Mouse (Mus musculus) intestine, embryonic 14.5 days (tissue): ENCODE data around the gene Olfr552. TPM values are rescaled to one million over a fixed set of nuclear protein-coding genes. Genes with fewer than 3 reads are reported as not detected.
"Not testable (repeated sequence)": the region's sequence is repeated elsewhere in the genome, so short reads cannot be mapped to it uniquely, and the experiment has no call there.

Source experiments
- ATAC-seq: fragments of 200-750 bp; cut with Nextera tagmentation; replicated peaks from 2 replicates; pipeline ENCODE4 v1.8.0; 2017; ENCODE audit warnings: low read depth, moderate number of reproducible peaks, moderate TSS enrichment, moderate library complexity; ENCODE audit not compliant: low FRiP score, low TSS enrichment
- DNase-seq: peaks from one replicate; pipeline ENCODE4 v3.0.0-alpha.2; 2018; ENCODE audit warnings: low spot score
- H3K27ac ChIP-seq: fragments of 300-500 bp; sonication (generic); 2 replicates; pipeline ENCODE4 v1.5.1; 2014; ENCODE audit warnings: low read depth, mild to moderate bottlenecking, control low read depth
- H3K27me3 ChIP-seq: fragments of 300-500 bp; sonication (generic); replicated peaks from 2 replicates; pipeline ENCODE4 v1.6.1; 2014; ENCODE audit warnings: low read length, control low read depth; ENCODE audit not compliant: control insufficient read depth, insufficient read depth
- H3K36me3 ChIP-seq: fragments of 300-500 bp; sonication (generic); 2 replicates; pipeline ENCODE4 v1.6.1; 2014; ENCODE audit warnings: low read length, control low read depth; ENCODE audit not compliant: control insufficient read depth, insufficient read depth
- H3K4me1 ChIP-seq: fragments of 300-500 bp; sonication (generic); replicated peaks from 2 replicates; pipeline ENCODE4 v1.6.1; 2014; ENCODE audit warnings: low read length, control low read depth, mixed read lengths; ENCODE audit not compliant: control insufficient read depth, insufficient read depth
- H3K4me2 ChIP-seq: fragments of 300-500 bp; sonication (generic); 2 replicates; pipeline ENCODE4 v1.6.1; 2014; ENCODE audit warnings: low read length
- H3K4me3 ChIP-seq: fragments of 300-500 bp; sonication (generic); 2 replicates; pipeline ENCODE4 v1.5.1; 2014; ENCODE audit warnings: low read depth, low read length, control low read depth, mixed read lengths
- H3K9ac ChIP-seq: fragments of 300-500 bp; sonication (generic); 2 replicates; pipeline ENCODE4 v1.6.1; 2014; ENCODE audit warnings: mild to moderate bottlenecking, low read length
- H3K9me3 ChIP-seq: fragments of 300-500 bp; sonication (generic); 2 replicates; pipeline ENCODE4 v1.6.1; 2016; ENCODE audit warnings: low read length, control low read depth; ENCODE audit not compliant: control insufficient read depth
- WGBS: fragments of 180-500 bp; shearing (Covaris S2); extraction: QIAGEN DNeasy Blood & Tissue Kit; methylation state at CpG from one replicate; pipeline ENCODE4 v1.1.7; 2014; 5-methylcytosine and 5-hydroxymethylcytosine counted together
- polyA plus RNA-seq: library from polyadenylated mRNA; unstranded; fragments of >200 nt; fragmentation: Nextera tagmentation; extraction: Ambion mirVana; gene quantifications from 2 replicates; pipeline ENCODE4 v1.2.1, GENCODE M21; 2014

The Olfr552 gene
- polyA plus RNA-seq, 1 experiment from 2014 or later: not detected

DNA sequence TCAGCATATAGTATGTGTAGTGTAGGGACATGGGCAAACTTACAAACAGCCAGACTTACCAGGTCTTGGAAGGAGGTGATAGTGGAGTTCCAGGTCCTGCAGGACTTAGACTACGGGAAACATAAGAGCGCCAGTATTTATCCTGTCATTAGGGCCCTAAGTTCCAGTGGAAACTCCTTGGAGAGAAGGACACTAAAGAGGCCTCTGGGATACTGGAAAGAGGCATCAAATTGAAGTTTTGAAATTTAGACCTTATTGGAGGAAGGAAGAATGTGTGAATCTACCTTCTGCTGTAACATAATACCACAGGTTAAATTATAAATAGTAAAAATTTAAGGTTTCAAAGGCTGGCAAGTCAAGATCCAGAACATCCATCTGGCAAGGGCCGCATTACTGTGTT is 5.8 kb upstream of the Olfr552 start, which contains the start of gene Olfr551:
Gene Olfr551 (minus strand): TSS at position 101 of the 400 bp plus-strand sequence.
- H3K9me3 ChIP-seq: no peaks in the 10 kb centered on the region
- ATAC-seq (no peak), DNase-seq (no peak)
- no peak within 1 kb of the TSS for H3K4me2 ChIP-seq
- no peaks in the 10 kb centered on the region for H3K27me3 ChIP-seq
- H3K4me1 ChIP-seq: no peaks in the 10 kb centered on the region
- no peak within 1 kb of the TSS for H3K4me3 ChIP-seq
- H3K9ac ChIP-seq: no peak within 1 kb of the TSS
- H3K27ac ChIP-seq: no peak within 1 kb of the TSS
- H3K36me3 ChIP-seq: no peaks in the 10 kb centered on the region
- WGBS: 92% methylated on average over 3 of the region's 3 CpGs

- Histone ChIP-seq H3K4me2 (no peak within 1 kb of the TSS), H3K36me3 (no peaks in the 10 kb centered on the region), H3K4me1 (no peaks in the 10 kb centered on the region), H3K27me3 (no peaks in the 10 kb centered on the region), H3K4me3 (no peak within 1 kb of the TSS), H3K9ac (no peak within 1 kb of the TSS), H3K9me3 (no peaks in the 10 kb centered on the region), H3K27ac (no peak within 1 kb of the TSS)
- DNase-seq: no peak
- ATAC-seq: no peak
Measured at GRCm38 (mm10) chr7:102618118-102618517, 20.5 kb downstream of the Olfr552 start, which contains the start of gene Olfr553. Gene Olfr553 (minus strand): TSS chr7:102618218.

GRCm38 (mm10) chr7:102619608-102620007 is 22.0 kb downstream of the Olfr552 start:
- DNase-seq: no peak
- Histone ChIP-seq H3K27ac (no peak overlapping the region), H3K4me3 (no peak overlapping the region), H3K36me3 (no peaks in the 10 kb centered on the region), H3K9me3 (no peaks in the 10 kb centered on the region), H3K4me2 (no peak overlapping the region), H3K4me1 (no peaks in the 10 kb centered on the region), H3K9ac (no peak overlapping the region), H3K27me3 (no peaks in the 10 kb centered on the region)
- 56% methylated on average over 5 of the region's 5 CpGs for WGBS
- ATAC-seq: no peak

GRCm38 (mm10) chr7:102620368-102620767 is 22.8 kb downstream of the Olfr552 start:
- H3K27ac ChIP-seq, ATAC-seq, H3K4me1 ChIP-seq, H3K27me3 ChIP-seq, H3K4me3 ChIP-seq, H3K9me3 ChIP-seq, H3K4me2 ChIP-seq, H3K36me3 ChIP-seq, DNase-seq, H3K9ac ChIP-seq: not testable (repeated sequence)
- 84% methylated on average over 17 of the region's 19 CpGs for WGBS

DNA sequence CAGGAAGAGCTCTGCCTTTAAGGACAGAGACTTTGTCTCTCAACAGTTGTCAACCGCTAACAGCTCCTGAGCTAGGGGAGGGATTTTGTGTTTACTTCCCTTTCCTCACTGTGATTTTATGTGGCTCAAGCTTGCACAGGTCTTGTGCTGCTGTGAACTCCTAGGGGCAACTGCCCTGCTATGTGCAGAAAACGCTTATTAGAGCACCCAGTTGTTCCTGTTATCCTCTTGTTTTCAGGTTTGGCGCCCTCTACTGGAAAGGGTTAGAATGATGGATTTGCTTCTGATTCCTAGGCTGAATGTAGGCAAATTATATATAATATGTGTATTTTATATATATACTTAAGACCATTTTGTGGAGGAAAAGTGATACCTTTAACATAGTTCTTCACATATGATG is 39.1 kb downstream of the Olfr552 start:
- Histone ChIP-seq H3K9ac (no peak overlapping the region), H3K4me3 (no peak overlapping the region), H3K4me2 (no peak overlapping the region), H3K36me3 (no peaks in the 10 kb centered on the region), H3K27ac (no peak overlapping the region), H3K27me3 (no peaks in the 10 kb centered on the region), H3K9me3 (no peaks in the 10 kb centered on the region), H3K4me1 (no peaks in the 10 kb centered on the region)
- WGBS: 26% methylated on average over 3 of the region's 3 CpGs
- no peak for ATAC-seq
- peak; percentile 55 for DNase-seq

- 49% methylated on average over 1 of the region's 1 CpGs for WGBS
- no peak within 1 kb of the TSS for H3K4me3 ChIP-seq
Measured at GRCm38 (mm10) chr7:102638132-102638531, 40.6 kb downstream of the Olfr552 start, which contains the start of gene Olfr554. Gene Olfr554 (plus strand): TSS chr7:102638432.

GRCm38 (mm10) chr7:102644945-102645344 is 47.4 kb downstream of the Olfr552 start:
- H3K9ac ChIP-seq, H3K4me2 ChIP-seq, H3K4me1 ChIP-seq, DNase-seq, H3K36me3 ChIP-seq, H3K27me3 ChIP-seq, H3K27ac ChIP-seq, H3K9me3 ChIP-seq, ATAC-seq, H3K4me3 ChIP-seq: not testable (repeated sequence)
- 81% methylated on average over 2 of the region's 4 CpGs for WGBS

More at GRCm38 (mm10) chr7:102638132-102638531, 40.6 kb downstream of the Olfr552 start, which contains the start of gene Olfr554:
- Histone ChIP-seq H3K27me3 (no peaks in the 10 kb centered on the region), H3K9me3 (no peaks in the 10 kb centered on the region), H3K4me1 (no peaks in the 10 kb centered on the region), H3K27ac (no peak within 1 kb of the TSS), H3K9ac (no peak within 1 kb of the TSS), H3K4me2 (no peak within 1 kb of the TSS), H3K36me3 (no peaks in the 10 kb centered on the region)
- ATAC-seq (no peak), DNase-seq (no peak)

Other genes starting within 250 kb of the Olfr552 start
- 158 and 169 TPM in 2 replicates for gene Rrm1, start 156.1 kb upstream of the Olfr552 start, polyA plus RNA-seq
- 0.77 and 0.96 TPM in 2 replicates for gene Olfr543, start 116.1 kb upstream of the Olfr552 start, polyA plus RNA-seq
- 0.12 TPM in 1 of 2 replicates, not detected in the other for gene Olfr544, start 109.5 kb upstream of the Olfr552 start, polyA plus RNA-seq
- 0.05 TPM in 1 of 2 replicates, not detected in the other for gene Olfr545, start 98.2 kb upstream of the Olfr552 start, polyA plus RNA-seq
- gene Olfr547, start 63.0 kb upstream of the Olfr552 start, polyA plus RNA-seq: not detected in 2 replicates
- not detected in 2 replicates for gene Olfr548-ps1, start 56.9 kb upstream of the Olfr552 start, polyA plus RNA-seq
- gene Olfr549, start 47.9 kb upstream of the Olfr552 start, polyA plus RNA-seq: not detected in 2 replicates
- gene Trim21, start 32.3 kb upstream of the Olfr552 start, polyA plus RNA-seq: 0.81 and 1.2 TPM in 2 replicates
- not detected in 2 replicates for gene Olfr550, start 26.3 kb upstream of the Olfr552 start, polyA plus RNA-seq
- not detected in 2 replicates for gene Olfr551, start 5.9 kb upstream of the Olfr552 start, polyA plus RNA-seq
- not detected in 2 replicates for gene Olfr553, start 20.4 kb downstream of the Olfr552 start, polyA plus RNA-seq
- not detected in 2 replicates for gene Olfr554, start 40.7 kb downstream of the Olfr552 start, polyA plus RNA-seq
- gene Olfr555, start 61.1 kb downstream of the Olfr552 start, polyA plus RNA-seq: not detected in 2 replicates
- not detected in 2 replicates for gene Olfr556, start 67.1 kb downstream of the Olfr552 start, polyA plus RNA-seq
- 13.5 and 14.2 TPM in 2 replicates for gene Trim68, start 89.6 kb downstream of the Olfr552 start, polyA plus RNA-seq
- not detected in 2 replicates for gene Olfr557, start 98.1 kb downstream of the Olfr552 start, polyA plus RNA-seq
- gene Olfr558, start 104.4 kb downstream of the Olfr552 start, polyA plus RNA-seq: 0.11 TPM in 1 of 2 replicates, not detected in the other
- not detected in 2 replicates for gene Olfr33, start 121.3 kb downstream of the Olfr552 start, polyA plus RNA-seq
- gene Olfr559, start 129.7 kb downstream of the Olfr552 start, polyA plus RNA-seq: not detected in 2 replicates
- 0.15 TPM in 1 of 2 replicates, not detected in the other for gene Olfr560, start 161.6 kb downstream of the Olfr552 start, polyA plus RNA-seq
- 0.31 and 0.39 TPM in 2 replicates for gene Olfr78, start 161.7 kb downstream of the Olfr552 start, polyA plus RNA-seq
- gene Olfr561, start 173.5 kb downstream of the Olfr552 start, polyA plus RNA-seq: not detected in 2 replicates
- not detected in 2 replicates for gene Olfr564, start 205.7 kb downstream of the Olfr552 start, polyA plus RNA-seq